Mouse (Mus musculus) limb, embryonic 14.5 days (tissue): ENCODE measurements at regions not wholly inside any gene's neighbourhood (a gene's known extent, or its start where the extent isn't known, plus 50 kb on each side); places are given as distances from the start of the nearest gene placed in this dataset.

ENCODE experiments used
- ATAC-seq: fragments of 200-750 bp; cut with Nextera tagmentation; 2 replicates; pipeline ENCODE4 v1.8.0; 2017; ENCODE audit warnings: low read depth, moderate number of reproducible peaks, moderate TSS enrichment; ENCODE audit not compliant: low FRiP score
- DNase-seq: peaks from one replicate; pipeline ENCODE4 v3.0.0-alpha.2; 2015; ENCODE audit warnings: low spot score
- H3K27ac ChIP-seq: fragments of 300-500 bp; sonication (generic); replicated peaks from 2 replicates; pipeline ENCODE4 v1.5.1; 2014; ENCODE audit warnings: low read depth, mild to moderate bottlenecking, low read length, moderate library complexity, mixed read lengths
- H3K27me3 ChIP-seq: fragments of 300-500 bp; sonication (generic); 2 replicates; pipeline ENCODE4 v1.6.1; 2014; ENCODE audit warnings: low read length, mixed read lengths; ENCODE audit not compliant: control insufficient read depth, insufficient read depth
- H3K36me3 ChIP-seq: fragments of 300-500 bp; sonication (generic); 2 replicates; pipeline ENCODE4 v1.6.1; 2014; ENCODE audit warnings: mild to moderate bottlenecking, low read length, moderate library complexity, mixed read lengths; ENCODE audit not compliant: control insufficient read depth, insufficient read depth
- H3K4me1 ChIP-seq: fragments of 300-500 bp; sonication (generic); 2 replicates; pipeline ENCODE4 v1.6.1; 2014; ENCODE audit warnings: antibody characterized with exemption, low read length, mixed read lengths; ENCODE audit not compliant: control insufficient read depth, insufficient read depth
- H3K4me2 ChIP-seq: fragments of 300-500 bp; sonication (generic); replicated peaks from 2 replicates; pipeline ENCODE4 v1.6.1; 2014; ENCODE audit warnings: low read depth, mild to moderate bottlenecking, low read length, moderate library complexity; ENCODE audit not compliant: severe bottlenecking
- H3K4me3 ChIP-seq: fragments of 300-500 bp; sonication (generic); replicated peaks from 2 replicates; pipeline ENCODE4 v1.5.1; 2014; ENCODE audit warnings: low read length
- H3K9ac ChIP-seq: fragments of 300-500 bp; sonication (generic); 2 replicates; pipeline ENCODE4 v1.6.1; 2014; ENCODE audit warnings: mild to moderate bottlenecking, low read depth, low read length, moderate library complexity; ENCODE audit not compliant: severe bottlenecking
- H3K9me3 ChIP-seq: fragments of 300-500 bp; sonication (generic); 2 replicates; pipeline ENCODE4 v1.6.1; 2016; ENCODE audit warnings: low read length; ENCODE audit not compliant: control insufficient read depth
- POLR2A ChIP-seq: fragments of 200-500 bp; IDR thresholded peaks from 2 replicates; pipeline ENCODE4 v1.8.0; 2012; ENCODE audit warnings: inconsistent platforms, mild to moderate bottlenecking, moderate library complexity, borderline replicate concordance; ENCODE audit not compliant: insufficient read depth, insufficient read length; ENCODE audit errors: extremely low read depth
- WGBS: fragments of 180-500 bp; shearing (Covaris S2); extraction: QIAGEN DNeasy Blood & Tissue Kit; methylation state at CpG from one replicate; pipeline ENCODE4 v1.1.7; 2014; 5-methylcytosine and 5-hydroxymethylcytosine counted together

GRCm38 (mm10) chr11:109030486-109030885 lies 110.3 kb downstream of the Axin2 start:
- Histone ChIP-seq H3K9me3 (no peaks in the 10 kb centered on the region), H3K27ac (no peak overlapping the region), H3K4me1 (peaks cover 9% of the 10 kb centered on the region; the same call in 1 of the 2 replicates), H3K36me3 (no peaks in the 10 kb centered on the region), H3K4me2 (no peak overlapping the region), H3K27me3 (no peaks in the 10 kb centered on the region), H3K9ac (no peak overlapping the region), H3K4me3 (no peak overlapping the region)
- peak; percentile 41 for DNase-seq
- WGBS: 20% methylated on average over 3 of the region's 3 CpGs
- TF ChIP-seq POLR2A: no peak
- no peak for ATAC-seq

- H3K9ac ChIP-seq: no peak overlapping the region
- no peak for TF ChIP-seq POLR2A
- ATAC-seq: no peak
Measured at GRCm38 (mm10) chr11:109029894-109030293, 109.7 kb downstream of the Axin2 start.

GRCm38 (mm10) chr11:109014806-109015205 lies 94.7 kb downstream of the Axin2 start:
- Histone ChIP-seq H3K4me3 (no peak overlapping the region), H3K4me2 (no peak overlapping the region), H3K27ac (no peak overlapping the region), H3K9me3 (no peaks in the 10 kb centered on the region), H3K9ac (no peak overlapping the region), H3K36me3 (no peaks in the 10 kb centered on the region), H3K27me3 (no peaks in the 10 kb centered on the region), H3K4me1 (no peaks in the 10 kb centered on the region)
- 70% methylated on average over 7 of the region's 7 CpGs for WGBS
- TF ChIP-seq POLR2A: no peak
- ATAC-seq: no peak
- DNase-seq: no peak

More at GRCm38 (mm10) chr11:109029894-109030293, 109.7 kb downstream of the Axin2 start:
- Histone ChIP-seq H3K9me3 (no peaks in the 10 kb centered on the region), H3K27me3 (no peaks in the 10 kb centered on the region), H3K36me3 (no peaks in the 10 kb centered on the region), H3K4me1 (peaks cover 9% of the 10 kb centered on the region; the same call in 1 of the 2 replicates), H3K27ac (no peak overlapping the region), H3K4me3 (no peak overlapping the region), H3K4me2 (no peak overlapping the region)
- 75% methylated on average over 7 of the region's 7 CpGs for WGBS
- DNase-seq: no peak

GRCm38 (mm10) chr11:109011161-109011560 lies 91.0 kb downstream of the Axin2 start:
- no peak for TF ChIP-seq POLR2A
- Histone ChIP-seq H3K4me2 (no peak overlapping the region), H3K27me3 (no peaks in the 10 kb centered on the region), H3K9ac (no peak overlapping the region), H3K4me1 (no peaks in the 10 kb centered on the region), H3K9me3 (no peaks in the 10 kb centered on the region), H3K36me3 (no peaks in the 10 kb centered on the region), H3K4me3 (no peak overlapping the region), H3K27ac (no peak overlapping the region)
- 95% methylated on average over 6 of the region's 6 CpGs for WGBS
- DNase-seq: no peak
- no peak for ATAC-seq

- 68% methylated on average over 2 of the region's 2 CpGs for WGBS
- Histone ChIP-seq H3K9me3 (no peaks in the 10 kb centered on the region), H3K4me2 (no peak overlapping the region), H3K36me3 (no peaks in the 10 kb centered on the region), H3K4me3 (no peak overlapping the region), H3K4me1 (no peaks in the 10 kb centered on the region), H3K27ac (no peak overlapping the region), H3K9ac (no peak overlapping the region), H3K27me3 (no peaks in the 10 kb centered on the region)
- no peak for DNase-seq
- no peak for TF ChIP-seq POLR2A
- ATAC-seq: no peak
Measured at GRCm38 (mm10) chr11:109008872-109009271, 88.7 kb downstream of the Axin2 start.

GRCm38 (mm10) chr11:109005681-109006080 lies 85.5 kb downstream of the Axin2 start:
- H3K27me3 ChIP-seq: no peaks in the 10 kb centered on the region
- TF ChIP-seq POLR2A: no peak
- H3K4me2 ChIP-seq: no peak overlapping the region
- peaks cover 5% of the 10 kb centered on the region for H3K9me3 ChIP-seq
- no peaks in the 10 kb centered on the region for H3K4me1 ChIP-seq
- ATAC-seq: no peak
- no peak overlapping the region for H3K27ac ChIP-seq
- H3K36me3 ChIP-seq: no peaks in the 10 kb centered on the region
- WGBS: 47% methylated on average over 11 of the region's 11 CpGs
- no peak overlapping the region for H3K4me3 ChIP-seq
- H3K9ac ChIP-seq: no peak overlapping the region
- DNase-seq: peak; percentile 38
